Mouse (Mus musculus) left cerebral cortex, postnatal 25 days (tissue): ENCODE results near the gene Lemd2. TPM values are rescaled to one million over a fixed set of nuclear protein-coding genes. Genes with fewer than 3 reads are reported as not detected.

Experiments
- DNase-seq, 2 experiments: peaks; one replicate each; pipeline ENCODE4 v3.0.0; 2022; ENCODE audit warnings: low spot score in 2 of 2, mixed read lengths in 1 of 2
- intact Hi-C: fragments of 180-260 bp; cut with DNase I; formaldehyde crosslinking; loops from one replicate; pipeline ENCODE4 v1.15.1; 2025
- total RNA-seq, 2 experiments: library from RNA; stranded (reverse); gene quantifications; 2 replicates each; pipeline ENCODE4 v1.2.3; 2021

Lemd2 gene
- total RNA-seq, 2 experiments from 2014 or later, result 39.9 to 44.1 TPM

GRCm38 (mm10) chr17:27140262-27140661, 64.0 kb downstream of the Lemd2 start:
- DNase-seq, result no peak
- intact Hi-C loops, result no loop called here

Other genes with a start within 250 kb of the Lemd2 start
- 10 to 100 TPM; 17.7 to 18.8 TPM for gene Zbtb9, start 231.3 kb downstream of the Lemd2 start, total RNA-seq
- gene Bak1, start 175.5 kb downstream of the Lemd2 start, total RNA-seq, result 10 to 100 TPM; 17.0 to 17.8 TPM
- 1 to 10 TPM; 1.9 to 2.0 TPM for gene Itpr3, start 147.2 kb downstream of the Lemd2 start, total RNA-seq
- gene Uqcc2, start 70.6 kb downstream of the Lemd2 start, total RNA-seq, result 100 to 1,000 TPM; 215 to 241 TPM
- gene Ip6k3, start 36.7 kb downstream of the Lemd2 start, total RNA-seq, result under 1 TPM; 0.32 to 0.44 TPM